Mouse (Mus musculus): ENCODE data around the gene Pcbp1. TPM values are rescaled to one million over a fixed set of nuclear protein-coding genes. Genes with fewer than 3 reads are reported as not detected.

The Pcbp1 gene
- polyA plus RNA-seq, 1 experiment from 2014 or later, result 190 TPM

DNA sequence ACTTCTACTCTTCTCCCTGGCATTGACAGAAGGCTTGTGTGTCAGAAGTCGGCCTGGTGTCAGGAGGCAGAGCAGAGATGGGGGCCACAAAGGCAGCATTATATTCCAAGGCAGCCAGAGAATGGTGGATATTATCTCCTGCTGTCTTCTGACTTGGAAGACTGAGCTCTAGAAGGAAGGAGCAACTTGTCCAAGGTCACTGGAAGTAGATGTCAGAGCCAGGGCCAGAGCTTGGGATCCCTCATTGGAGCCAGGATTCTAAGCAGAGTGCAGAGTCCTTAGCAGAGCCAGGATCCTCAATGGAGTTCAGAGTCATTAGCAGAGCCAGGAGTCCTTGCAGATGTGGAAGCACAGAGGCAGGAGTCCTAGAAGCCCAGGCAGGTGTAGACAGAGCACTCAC is 10.1 kb downstream of the Pcbp1 start:
- no peak overlapping the region for H3K27ac ChIP-seq (ENCODE audit: low read length)
- no peaks in the 10 kb centered on the region for H3K9me3 ChIP-seq (replicated peaks; ENCODE audit: control insufficient read depth, low read length, poor library complexity, severe bottlenecking)
- H3K27me3 ChIP-seq (ENCODE audit: control insufficient read depth, insufficient read depth, low read depth, low read length), result no peaks in the 10 kb centered on the region
- no peak overlapping the region for H3K4me3 ChIP-seq (ENCODE audit: low read depth, low read length)
- no peak overlapping the region for H3K4me2 ChIP-seq (ENCODE audit: low read length)
- no peaks in the 10 kb centered on the region; the same call in 1 of the 2 replicates for H3K36me3 ChIP-seq (ENCODE audit: control insufficient read depth, insufficient read depth, low read length)
- WGBS, result 76% methylated on average over 1 of the region's 1 CpGs
- no peaks in the 10 kb centered on the region for H3K4me1 ChIP-seq (ENCODE audit: control insufficient read depth, insufficient read depth, low read length)
- no peak overlapping the region for H3K9ac ChIP-seq (ENCODE audit: low read depth, low read length)
- ATAC-seq, result no peak

DNA sequence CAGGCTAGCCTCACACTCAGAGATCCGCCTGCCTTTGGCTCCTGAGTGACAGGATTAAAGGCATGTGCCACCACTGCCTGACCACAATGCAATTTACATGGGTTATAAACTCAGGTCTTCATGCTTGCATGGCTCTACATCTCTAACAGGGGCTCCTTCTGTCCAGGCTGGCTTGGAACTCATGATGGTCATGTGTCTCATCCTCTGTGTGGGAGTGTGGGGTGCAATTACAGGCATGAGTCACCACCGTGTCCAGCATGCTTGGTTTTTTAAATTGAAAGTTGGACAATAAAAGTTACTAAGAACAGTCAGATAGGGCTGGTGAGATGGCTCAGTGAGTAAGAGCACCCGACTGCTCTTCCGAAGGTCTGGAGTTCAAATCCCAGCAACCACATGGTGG is 12.8 kb downstream of the Pcbp1 start:
- 93% methylated on average over 4 of the region's 4 CpGs for WGBS
- H3K9me3 ChIP-seq (replicated peaks; ENCODE audit: control insufficient read depth, low read length, poor library complexity, severe bottlenecking), result no peaks in the 10 kb centered on the region

DNA sequence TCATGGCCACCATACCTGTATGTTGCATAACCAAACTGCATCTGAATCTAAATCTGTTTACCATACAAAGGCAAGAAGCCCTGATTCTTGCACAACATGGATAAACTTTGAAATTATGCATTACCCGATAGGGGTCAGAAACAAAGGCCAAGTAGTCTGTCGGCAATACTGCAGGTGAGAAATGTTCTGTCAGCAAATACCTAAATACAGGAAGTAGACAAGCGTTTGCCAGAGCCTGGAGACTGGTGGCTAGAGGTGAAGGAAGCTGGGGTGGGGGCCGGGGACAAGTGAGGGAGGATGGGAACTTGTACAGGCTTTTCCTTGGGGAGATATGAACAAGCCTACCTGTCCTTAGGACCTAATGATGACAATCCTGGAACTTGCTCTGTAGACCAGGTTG is 15.1 kb downstream of the Pcbp1 start:
- no peak for ATAC-seq

More for the DNA sequence above, 12.8 kb downstream of the Pcbp1 start:
- Histone ChIP-seq H3K4me2 (ENCODE audit: low read length) (no peak overlapping the region), H3K4me1 (ENCODE audit: control insufficient read depth, insufficient read depth, low read length) (no peaks in the 10 kb centered on the region), H3K27ac (ENCODE audit: low read length) (no peak overlapping the region), H3K9ac (ENCODE audit: low read depth, low read length) (no peak overlapping the region), H3K4me3 (ENCODE audit: low read depth, low read length) (no peak overlapping the region), H3K36me3 (ENCODE audit: control insufficient read depth, insufficient read depth, low read length) (no peaks in the 10 kb centered on the region), H3K27me3 (ENCODE audit: control insufficient read depth, insufficient read depth, low read depth, low read length) (no peaks in the 10 kb centered on the region)
- no peak for ATAC-seq

DNA sequence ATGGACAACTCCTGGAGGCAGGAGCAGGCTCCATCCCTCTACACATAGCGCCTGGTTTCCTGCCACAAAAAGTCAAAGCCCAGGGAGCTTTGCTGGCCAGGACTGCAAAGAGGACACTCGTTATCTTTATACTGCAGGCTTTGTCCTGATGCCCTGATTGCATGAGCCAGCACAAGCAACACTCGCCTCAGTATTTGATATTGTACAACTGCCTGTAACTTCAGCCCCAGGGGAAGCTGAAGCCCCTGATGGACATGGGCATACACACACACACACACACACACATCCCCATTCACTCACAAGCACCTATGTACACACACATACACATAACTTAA is 16.3 kb downstream of the Pcbp1 start:
- 69% methylated on average over 3 of the region's 3 CpGs for WGBS
- H3K4me3 ChIP-seq (ENCODE audit: low read depth, low read length), result no peak overlapping the region
- no peak for ATAC-seq
- H3K9ac ChIP-seq (ENCODE audit: low read depth, low read length), result no peak overlapping the region
- H3K4me2 ChIP-seq (ENCODE audit: low read length), result no peak overlapping the region
- no peaks in the 10 kb centered on the region for H3K4me1 ChIP-seq (ENCODE audit: control insufficient read depth, insufficient read depth, low read length)
- no peaks in the 10 kb centered on the region for H3K27me3 ChIP-seq (ENCODE audit: control insufficient read depth, insufficient read depth, low read depth, low read length)
- H3K27ac ChIP-seq (ENCODE audit: low read length), result no peak overlapping the region
- no peaks in the 10 kb centered on the region for H3K36me3 ChIP-seq (ENCODE audit: control insufficient read depth, insufficient read depth, low read length)
- H3K9me3 ChIP-seq (replicated peaks; ENCODE audit: control insufficient read depth, low read length, poor library complexity, severe bottlenecking), result no peaks in the 10 kb centered on the region

More for the DNA sequence above, 15.1 kb downstream of the Pcbp1 start:
- 91% methylated on average over 4 of the region's 4 CpGs for WGBS
- H3K9ac ChIP-seq (ENCODE audit: low read depth, low read length), result no peak overlapping the region
- no peak overlapping the region for H3K27ac ChIP-seq (ENCODE audit: low read length)
- no peaks in the 10 kb centered on the region for H3K36me3 ChIP-seq (ENCODE audit: control insufficient read depth, insufficient read depth, low read length)
- no peaks in the 10 kb centered on the region for H3K9me3 ChIP-seq (replicated peaks; ENCODE audit: control insufficient read depth, low read length, poor library complexity, severe bottlenecking)
- no peak overlapping the region for H3K4me3 ChIP-seq (ENCODE audit: low read depth, low read length)
- H3K27me3 ChIP-seq (ENCODE audit: control insufficient read depth, insufficient read depth, low read depth, low read length), result no peaks in the 10 kb centered on the region
- no peak overlapping the region for H3K4me2 ChIP-seq (ENCODE audit: low read length)
- no peaks in the 10 kb centered on the region for H3K4me1 ChIP-seq (ENCODE audit: control insufficient read depth, insufficient read depth, low read length)

DNA sequence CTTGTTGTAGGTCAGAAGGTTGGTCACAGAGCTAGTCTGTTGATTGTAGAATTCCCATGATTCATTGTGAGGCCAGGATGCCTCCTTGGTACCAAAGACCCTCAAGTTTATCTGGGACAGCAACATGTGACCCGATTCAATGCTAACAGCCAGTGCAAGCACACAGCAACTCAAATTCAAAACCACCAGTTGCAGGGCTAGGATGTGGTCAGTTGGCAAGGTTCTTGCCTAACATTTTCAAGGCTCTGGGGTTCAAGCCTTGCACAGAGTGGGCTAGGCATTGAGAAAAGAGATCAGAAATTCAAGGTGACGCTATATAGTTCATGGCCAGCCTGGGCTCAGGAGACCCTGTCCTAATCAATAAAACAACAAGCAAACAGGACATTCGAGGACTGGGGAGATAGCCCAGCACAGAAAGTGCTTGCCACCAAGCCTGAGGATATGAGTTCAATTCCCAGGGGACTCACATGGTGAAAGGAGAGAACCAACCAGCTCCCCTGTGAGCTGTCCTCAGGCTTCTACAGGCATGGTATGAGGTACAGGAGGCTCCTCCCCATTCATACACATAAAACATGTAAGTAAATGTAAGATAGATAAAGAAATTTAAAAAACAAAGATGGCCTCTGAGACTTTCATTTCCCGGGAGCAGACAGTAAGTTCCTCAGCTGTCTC is 16.8 kb downstream of the Pcbp1 start:
- Histone ChIP-seq H3K27ac (ENCODE audit: low read length) (no peak overlapping the region), H3K9ac (ENCODE audit: low read depth, low read length) (no peak overlapping the region), H3K4me2 (ENCODE audit: low read length) (no peak overlapping the region), H3K36me3 (ENCODE audit: control insufficient read depth, insufficient read depth, low read length) (no peaks in the 10 kb centered on the region), H3K9me3 (replicated peaks; ENCODE audit: control insufficient read depth, low read length, poor library complexity, severe bottlenecking) (no peaks in the 10 kb centered on the region), H3K4me1 (ENCODE audit: control insufficient read depth, insufficient read depth, low read length) (no peaks in the 10 kb centered on the region), H3K27me3 (ENCODE audit: control insufficient read depth, insufficient read depth, low read depth, low read length) (no peaks in the 10 kb centered on the region), H3K4me3 (ENCODE audit: low read depth, low read length) (no peak overlapping the region)
- ATAC-seq, result no peak
- WGBS, result 87% methylated on average over 4 of the region's 4 CpGs

DNA sequence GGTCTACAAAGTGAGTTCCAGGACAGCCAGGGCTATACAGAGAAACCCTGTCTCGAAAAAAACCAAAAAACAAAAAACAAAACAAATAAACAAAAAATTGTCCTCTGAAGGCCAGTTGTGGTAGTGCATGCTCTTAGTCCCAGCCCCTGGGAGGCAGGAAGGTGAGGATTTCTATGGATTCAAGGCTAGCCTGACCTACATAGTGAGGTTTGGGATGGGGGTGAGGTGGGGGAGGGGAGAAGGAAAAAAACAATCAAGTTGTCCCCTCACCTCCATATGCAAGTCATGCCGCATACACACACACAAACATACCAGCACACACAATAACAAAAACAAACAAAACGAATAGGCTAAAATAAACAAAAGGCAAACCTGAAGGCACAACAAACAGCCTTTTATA is 17.4 kb downstream of the Pcbp1 start:
- no peaks in the 10 kb centered on the region for H3K36me3 ChIP-seq (ENCODE audit: control insufficient read depth, insufficient read depth, low read length)
- no peaks in the 10 kb centered on the region for H3K4me1 ChIP-seq (ENCODE audit: control insufficient read depth, insufficient read depth, low read length)
- 75% methylated on average over 3 of the region's 3 CpGs for WGBS
- H3K4me3 ChIP-seq (ENCODE audit: low read depth, low read length), result no peak overlapping the region
- no peak for ATAC-seq
- H3K9ac ChIP-seq (ENCODE audit: low read depth, low read length), result no peak overlapping the region
- no peaks in the 10 kb centered on the region for H3K9me3 ChIP-seq (replicated peaks; ENCODE audit: control insufficient read depth, low read length, poor library complexity, severe bottlenecking)
- no peak overlapping the region for H3K27ac ChIP-seq (ENCODE audit: low read length)
- no peaks in the 10 kb centered on the region for H3K27me3 ChIP-seq (ENCODE audit: control insufficient read depth, insufficient read depth, low read depth, low read length)
- no peak overlapping the region for H3K4me2 ChIP-seq (ENCODE audit: low read length)

DNA sequence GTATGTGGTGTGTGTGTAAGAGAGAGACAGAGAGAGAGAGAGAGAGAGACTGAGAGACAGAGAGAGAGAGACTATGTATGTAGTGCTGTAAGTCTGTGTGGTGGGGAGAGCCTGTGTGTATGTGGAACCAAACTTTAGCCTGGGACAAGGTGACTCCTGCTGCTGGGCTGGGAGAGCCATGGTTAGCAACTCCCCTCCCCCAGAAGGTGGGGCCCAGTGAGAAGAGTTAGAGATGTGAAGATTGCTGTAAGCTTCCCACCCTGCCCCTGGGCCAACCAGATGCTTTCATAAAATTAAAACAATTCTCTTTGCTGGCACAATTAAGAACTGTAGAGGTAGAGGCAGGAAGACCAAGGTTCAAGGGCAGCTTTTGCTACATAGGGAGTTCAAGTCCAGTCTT is 19.0 kb downstream of the Pcbp1 start:
- no peak overlapping the region for H3K4me2 ChIP-seq (ENCODE audit: low read length)
- ATAC-seq, result no peak
- H3K9me3 ChIP-seq (replicated peaks; ENCODE audit: control insufficient read depth, low read length, poor library complexity, severe bottlenecking), result no peaks in the 10 kb centered on the region
- H3K9ac ChIP-seq (ENCODE audit: low read depth, low read length), result no peak overlapping the region
- no peak overlapping the region for H3K27ac ChIP-seq (ENCODE audit: low read length)
- H3K27me3 ChIP-seq (ENCODE audit: control insufficient read depth, insufficient read depth, low read depth, low read length), result no peaks in the 10 kb centered on the region
- H3K4me3 ChIP-seq (ENCODE audit: low read depth, low read length), result no peak overlapping the region
- no peaks in the 10 kb centered on the region for H3K4me1 ChIP-seq (ENCODE audit: control insufficient read depth, insufficient read depth, low read length)
- no peaks in the 10 kb centered on the region for H3K36me3 ChIP-seq (ENCODE audit: control insufficient read depth, insufficient read depth, low read length)

DNA sequence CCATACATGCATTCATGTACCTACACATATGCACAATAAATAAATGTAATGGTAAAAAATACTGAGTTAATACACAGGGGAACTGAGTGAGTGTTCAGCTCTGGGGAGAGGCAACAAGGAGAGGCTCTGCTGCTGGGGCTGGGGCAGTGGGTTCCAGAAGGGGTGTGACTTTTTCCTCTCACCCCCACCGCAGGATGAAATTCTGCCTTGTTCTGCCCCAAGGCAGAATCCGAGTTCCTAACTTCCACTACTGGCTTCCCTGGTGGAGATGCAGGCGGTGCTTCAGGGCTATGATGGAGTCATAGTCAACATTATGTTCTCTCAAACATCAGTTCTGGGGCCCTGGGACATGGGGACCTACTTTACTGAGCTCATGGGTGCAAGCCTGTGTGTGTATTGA is 19.8 kb downstream of the Pcbp1 start:
- Histone ChIP-seq H3K27me3 (ENCODE audit: control insufficient read depth, insufficient read depth, low read depth, low read length) (no peaks in the 10 kb centered on the region), H3K9me3 (replicated peaks; ENCODE audit: control insufficient read depth, low read length, poor library complexity, severe bottlenecking) (no peaks in the 10 kb centered on the region), H3K36me3 (ENCODE audit: control insufficient read depth, insufficient read depth, low read length) (no peaks in the 10 kb centered on the region), H3K4me1 (ENCODE audit: control insufficient read depth, insufficient read depth, low read length) (no peaks in the 10 kb centered on the region), H3K27ac (ENCODE audit: low read length) (no peak overlapping the region), H3K4me3 (ENCODE audit: low read depth, low read length) (no peak overlapping the region), H3K9ac (ENCODE audit: low read depth, low read length) (no peak overlapping the region), H3K4me2 (ENCODE audit: low read length) (no peak overlapping the region)
- no peak for ATAC-seq
- WGBS, result 87% methylated on average over 3 of the region's 3 CpGs

DNA sequence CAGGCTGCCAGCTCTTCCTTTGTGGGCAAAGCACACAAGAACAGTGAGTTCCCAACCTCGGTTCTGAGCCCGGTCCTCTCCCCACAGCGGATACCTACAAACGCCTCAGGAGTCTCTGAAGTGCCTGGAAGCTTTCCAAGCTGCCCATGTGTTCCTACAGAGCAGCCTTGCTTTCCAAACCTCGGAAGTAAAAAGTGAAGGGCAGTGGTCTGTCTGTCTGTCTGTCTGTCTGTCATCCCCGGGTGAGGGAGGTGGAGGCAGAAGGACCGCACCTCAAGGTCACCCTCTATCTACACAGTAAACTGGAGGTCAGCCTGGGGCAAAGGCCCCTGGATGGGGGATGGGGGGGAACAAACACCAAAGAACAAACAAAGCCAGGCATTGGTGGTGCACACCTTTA is 20.4 kb downstream of the Pcbp1 start:
- no peaks in the 10 kb centered on the region for H3K9me3 ChIP-seq (replicated peaks; ENCODE audit: control insufficient read depth, low read length, poor library complexity, severe bottlenecking)
- H3K4me3 ChIP-seq (ENCODE audit: low read depth, low read length), result no peak overlapping the region
- no peak overlapping the region for H3K9ac ChIP-seq (ENCODE audit: low read depth, low read length)
- H3K4me2 ChIP-seq (ENCODE audit: low read length), result no peak overlapping the region
- no peaks in the 10 kb centered on the region for H3K36me3 ChIP-seq (ENCODE audit: control insufficient read depth, insufficient read depth, low read length)
- 80% methylated on average over 7 of the region's 7 CpGs for WGBS
- H3K27me3 ChIP-seq (ENCODE audit: control insufficient read depth, insufficient read depth, low read depth, low read length), result no peaks in the 10 kb centered on the region
- H3K4me1 ChIP-seq (ENCODE audit: control insufficient read depth, insufficient read depth, low read length), result no peaks in the 10 kb centered on the region
- no peak for ATAC-seq
- H3K27ac ChIP-seq (ENCODE audit: low read length), result no peak overlapping the region

Data from midbrain, embryonic 16.5 days (tissue).